Mouse (Mus musculus) heart, postnatal 36 days (tissue): ENCODE results near the gene 1810062G17Rik. TPM values are rescaled to one million over a fixed set of nuclear protein-coding genes. Genes with fewer than 3 reads are reported as not detected.

Experiments
- DNase-seq, 2 experiments: peaks; one replicate each; pipeline ENCODE4 v3.0.0; 2021 to 2022
- intact Hi-C: fragments of 180-260 bp; cut with DNase I; formaldehyde crosslinking; loops from one replicate; pipeline ENCODE4 v1.15.1; 2025
- total RNA-seq, 2 experiments: library from RNA; stranded (reverse); gene quantifications; 2 replicates each; pipeline ENCODE4 v1.2.3; 2021

Gene 1810062G17Rik
- total RNA-seq, 2 experiments from 2014 or later = 0.30 TPM; not detected in 1

- intact Hi-C loops = loop anchor here (10.0 kb wide), 2 partner anchors 410 to 480 kb away; partner anchors contain the start of gene Acad9
- DNase-seq = peak in 1 of 2 experiments; percentile 62
Measured at GRCm38 (mm10) chr3:36474938-36475483, 726 bp upstream of the 1810062G17Rik start.

- peak; percentile 24 to 36 for DNase-seq
- intact Hi-C loops = loop anchor here (2.0 to 10.0 kb wide), 3 partner anchors 18 to 482 kb away; partner anchors contain the start of gene Acad9
Measured at GRCm38 (mm10) chr3:36476261-36477155, 771 bp downstream of the 1810062G17Rik start.

GRCm38 (mm10) chr3:36478776-36479175, 3.0 kb downstream of the 1810062G17Rik start:
- no peak for DNase-seq
- intact Hi-C loops = loop anchor here (10.0 kb wide), 2 partner anchors 414 to 484 kb away; partner anchors contain the start of gene Acad9

GRCm38 (mm10) chr3:36480486-36480885, 4.7 kb downstream of the 1810062G17Rik start:
- intact Hi-C loops = no loop called here
- no peak for DNase-seq

GRCm38 (mm10) chr3:36481776-36482193, 6.0 kb downstream of the 1810062G17Rik start:
- DNase-seq = peak; percentile 50 to 58
- intact Hi-C loops = no loop called here

- intact Hi-C loops = no loop called here
- DNase-seq = no peak
Measured at GRCm38 (mm10) chr3:36482940-36483339, 7.2 kb downstream of the 1810062G17Rik start.

- intact Hi-C loops = no loop called here
- DNase-seq = no peak
Measured at GRCm38 (mm10) chr3:36484292-36484691, 8.6 kb downstream of the 1810062G17Rik start.

GRCm38 (mm10) chr3:36486176-36486575, 10.4 kb downstream of the 1810062G17Rik start:
- no peak for DNase-seq
- intact Hi-C loops = no loop called here

- intact Hi-C loops = no loop called here
- no peak for DNase-seq
Measured at GRCm38 (mm10) chr3:36486881-36487280, 11.1 kb downstream of the 1810062G17Rik start.

GRCm38 (mm10) chr3:36488367-36488766, 12.6 kb downstream of the 1810062G17Rik start:
- intact Hi-C loops = no loop called here
- DNase-seq = no peak

- intact Hi-C loops = no loop called here
- no peak for DNase-seq
Measured at GRCm38 (mm10) chr3:36488899-36489589, 13.3 kb downstream of the 1810062G17Rik start.

- intact Hi-C loops = no loop called here
- DNase-seq = no peak
Measured at GRCm38 (mm10) chr3:36489590-36489910, 13.8 kb downstream of the 1810062G17Rik start.

GRCm38 (mm10) chr3:36491535-36491934, 15.8 kb downstream of the 1810062G17Rik start:
- intact Hi-C loops = no loop called here
- DNase-seq = no peak

- DNase-seq = no peak
- intact Hi-C loops = no loop called here
Measured at GRCm38 (mm10) chr3:36492716-36493391, 17.1 kb downstream of the 1810062G17Rik start.

- DNase-seq = no peak
- intact Hi-C loops = loop anchor here (2.0 kb wide), 1 partner anchor 17 kb away; no protein-coding TSS in a partner anchor
Measured at GRCm38 (mm10) chr3:36493641-36494283, 18.0 kb downstream of the 1810062G17Rik start.

GRCm38 (mm10) chr3:36494613-36495012, 18.9 kb downstream of the 1810062G17Rik start:
- intact Hi-C loops = loop anchor here (1.0 to 2.0 kb wide), 2 partner anchors 18 to 313 kb away; no protein-coding TSS in a partner anchor
- DNase-seq = no peak

GRCm38 (mm10) chr3:36495436-36495835, 19.7 kb downstream of the 1810062G17Rik start:
- intact Hi-C loops = loop anchor here (1.0 to 2.0 kb wide), 2 partner anchors 19 to 314 kb away; no protein-coding TSS in a partner anchor
- peak; percentile 91 to 95 for DNase-seq

- DNase-seq = no peak
- intact Hi-C loops = loop anchor here (1.0 to 2.0 kb wide), 2 partner anchors 53 to 286 kb away; no protein-coding TSS in a partner anchor
Measured at GRCm38 (mm10) chr3:36496273-36496672, 20.5 kb downstream of the 1810062G17Rik start.

- intact Hi-C loops = loop anchor here (1.0 to 2.0 kb wide), 2 partner anchors 54 to 286 kb away; no protein-coding TSS in a partner anchor
Measured at GRCm38 (mm10) chr3:36496746-36497145, 21.0 kb downstream of the 1810062G17Rik start.

GRCm38 (mm10) chr3:36498224-36498623, 22.5 kb downstream of the 1810062G17Rik start:
- no peak for DNase-seq
- intact Hi-C loops = no loop called here

More at GRCm38 (mm10) chr3:36496746-36497145, 21.0 kb downstream of the 1810062G17Rik start:
- peak; percentile 63 to 71 for DNase-seq
